8 mouse cellular contexts compared by ENCODE assay signal in genomic region chr12:100907598-100908297, GRCm38 (mm10). TPM values are rescaled to one million over a fixed set of nuclear protein-coding genes. Genes with fewer than 3 reads are reported as not detected.
DNase-seq lines count a peak whose midpoint lies in the region; ATAC-seq and TF ChIP-seq lines count a peak whose summit lies in the region.

Gene Gpr68, minus strand, starts transcription at chr12:100908198.

- no peaks in the 10 kb centered on the region for H3K9me3 ChIP-seq in liver, embryonic 11.5 days (ENCODE audit: control insufficient read depth, low read length)
- no peaks in the 10 kb centered on the region for H3K9me3 ChIP-seq in forebrain, embryonic 10.5 days
- no peaks in the 10 kb centered on the region for H3K9me3 ChIP-seq in liver, embryonic 15.5 days (replicated peaks)

- peak within 1 kb of the TSS; percentile 39 for H3K4me3 ChIP-seq in liver, embryonic 11.5 days (ENCODE audit: low read depth, low read length)
- H3K4me3 ChIP-seq in bone marrow macrophage, adult 2 months (ENCODE audit: insufficient read depth, low read length), result peak within 1 kb of the TSS; percentile 68
- peak within 1 kb of the TSS; percentile 60 for H3K4me3 ChIP-seq in forebrain, embryonic 10.5 days
- H3K4me3 ChIP-seq in liver, embryonic 15.5 days (replicated peaks), result peak within 1 kb of the TSS; percentile 26
- H3K4me3 ChIP-seq in small intestine, adult 2 months (ENCODE audit: low read depth, low read length), result peak within 1 kb of the TSS; percentile 60

- TF ChIP-seq POLR2A in bone marrow macrophage, adult 2 months (IDR thresholded peaks at IDR 0.05; ENCODE audit: borderline replicate concordance, low read depth, low read length), result no peak
- TF ChIP-seq POLR2A in small intestine, adult 2 months (IDR thresholded peaks at IDR 0.05; ENCODE audit: low read depth, low read length), result no peak

- 6% methylated on average over 39 of the region's 39 CpGs for WGBS in liver, embryonic 11.5 days
- 5% methylated on average over 39 of the region's 39 CpGs for WGBS in forebrain, embryonic 10.5 days
- WGBS in liver, embryonic 15.5 days (ENCODE audit: insufficient replicate concordance), result 5% methylated on average over 39 of the region's 39 CpGs
- 6% methylated on average over 39 of the region's 39 CpGs for WGBS in small intestine, adult 2 months

- no peaks in the 10 kb centered on the region for H3K36me3 ChIP-seq in liver, embryonic 11.5 days (ENCODE audit: control insufficient read depth, insufficient read depth, low read length)
- peaks cover 27% of the 10 kb centered on the region for H3K36me3 ChIP-seq in forebrain, embryonic 10.5 days (replicated peaks)
- H3K36me3 ChIP-seq in liver, embryonic 15.5 days (replicated peaks), result peaks cover 8% of the 10 kb centered on the region
- peaks cover 7% of the 10 kb centered on the region for H3K36me3 ChIP-seq in small intestine, adult 2 months (ENCODE audit: control insufficient read depth, insufficient read depth, low read length)

- no peak for TF ChIP-seq CTCF in bone marrow macrophage, adult 2 months (IDR thresholded peaks at IDR 0.05; ENCODE audit: low read depth, low read length)
- no peak for TF ChIP-seq CTCF in small intestine, adult 2 months (IDR thresholded peaks at IDR 0.05; ENCODE audit: extremely low read depth, insufficient read length, insufficient replicate concordance, low read depth, low read length)

- H3K4me1 ChIP-seq in liver, embryonic 11.5 days (replicated peaks; ENCODE audit: control insufficient read depth, insufficient read depth, low read length), result no peaks in the 10 kb centered on the region
- H3K4me1 ChIP-seq in bone marrow macrophage, adult 2 months (ENCODE audit: control insufficient read depth, insufficient read depth, low read length), result peaks cover 9% of the 10 kb centered on the region
- H3K4me1 ChIP-seq in forebrain, embryonic 10.5 days, result peaks cover 15% of the 10 kb centered on the region
- peaks cover 6% of the 10 kb centered on the region; the same call in 1 of the 2 replicates for H3K4me1 ChIP-seq in liver, embryonic 15.5 days (replicated peaks)
- H3K4me1 ChIP-seq in small intestine, adult 2 months (ENCODE audit: control insufficient read depth, insufficient read depth, insufficient read length, low read length), result peaks cover 20% of the 10 kb centered on the region

- H3K4me2 ChIP-seq in liver, embryonic 11.5 days, result peak within 1 kb of the TSS; percentile 60
- peak within 1 kb of the TSS; percentile 47 for H3K4me2 ChIP-seq in liver, embryonic 15.5 days

- DNase-seq in liver, embryonic 11.5 days (ENCODE audit: low spot score), result no peak
- no peak for DNase-seq in liver
- peak; percentile 36 for DNase-seq in forebrain, embryonic 10.5 days (ENCODE audit: extremely low spot score, low spot score)
- DNase-seq in induced T-regulatory cell, adult 2 months (ENCODE audit: low read depth), result peak; percentile 53
- no peak for DNase-seq in yolk sac, embryonic 10.5 days (ENCODE audit: low spot score)

- H3K27me3 ChIP-seq in liver, embryonic 11.5 days (replicated peaks; ENCODE audit: control insufficient read depth, insufficient read depth, low read length), result peaks cover 25% of the 10 kb centered on the region
- peaks cover 35% of the 10 kb centered on the region for H3K27me3 ChIP-seq in forebrain, embryonic 10.5 days (ENCODE audit: poor library complexity, severe bottlenecking)
- peaks cover 46% of the 10 kb centered on the region for H3K27me3 ChIP-seq in liver, embryonic 15.5 days
- H3K27me3 ChIP-seq in small intestine, adult 2 months (ENCODE audit: control insufficient read depth, insufficient read depth, low read length), result peaks cover 7% of the 10 kb centered on the region

- H3K9ac ChIP-seq in liver, embryonic 11.5 days (ENCODE audit: low read depth, low read length), result no peak within 1 kb of the TSS
- no peak within 1 kb of the TSS for H3K9ac ChIP-seq in liver, embryonic 15.5 days

- ATAC-seq in liver, embryonic 11.5 days (replicated peaks; ENCODE audit: low FRiP score), result peak; percentile 40; the same call in 1 of the 2 replicates
- no peak for ATAC-seq in liver, embryonic 15.5 days (ENCODE audit: insufficient read depth)

- H3K27ac ChIP-seq in liver, embryonic 11.5 days (ENCODE audit: low read depth, low read length), result no peak within 1 kb of the TSS
- H3K27ac ChIP-seq in bone marrow macrophage, adult 2 months (ENCODE audit: insufficient read depth, low read depth, low read length), result no peak within 1 kb of the TSS
- peak within 1 kb of the TSS; percentile 76 for H3K27ac ChIP-seq in forebrain, embryonic 10.5 days
- no peak within 1 kb of the TSS for H3K27ac ChIP-seq in liver, embryonic 15.5 days (replicated peaks)
- H3K27ac ChIP-seq in small intestine, adult 2 months (ENCODE audit: insufficient read depth, low read depth, low read length), result no peak within 1 kb of the TSS

RNA-seq across cellular contexts. Expression of gene Gpr68, which starts in this region (rescaled TPM):
- polyA plus RNA-seq in liver, embryonic 11.5 days (2014; fragmentation: Nextera tagmentation; extraction: Ambion mirVana), result 0.10 and 0.17 TPM in 2 replicates
- polyA plus RNA-seq in bone marrow macrophage, adult 2 months (2012; ENCODE audit: insufficient read depth, insufficient read length, missing spikeins), result 5.4 and 5.8 TPM in 2 replicates
- polyA plus RNA-seq in forebrain, embryonic 10.5 days (2016; fragmentation: Nextera tagmentation; extraction: Ambion mirVana), result 0.30 and 0.36 TPM in 2 replicates
- 0.05 and 0.07 TPM in 2 replicates for polyA plus RNA-seq in liver, embryonic 15.5 days (2015; fragmentation: Nextera tagmentation; extraction: Ambion mirVana)
- 3.0 and 6.0 TPM in 2 replicates for polyA plus RNA-seq in small intestine, adult 2 months (2012; rRNA removed)

Comparison
In these comparisons a context has a peak if more than half of its experiments do, and no peak if none do; other contexts are left out.
1. Peak in ATAC-seq, H3K4me3 ChIP-seq and H3K4me2 ChIP-seq in liver, embryonic 11.5 days; RNA of the gene not detected or under 1 TPM.
2. Peak in DNase-seq, H3K4me3 ChIP-seq and H3K27ac ChIP-seq in forebrain, embryonic 10.5 days; RNA of the gene not detected or under 1 TPM.